Mouse (Mus musculus): ENCODE results near the gene Plp2. TPM values are rescaled to one million over a fixed set of nuclear protein-coding genes. Genes with fewer than 3 reads are reported as not detected.

Plp2 gene
- polyA plus RNA-seq (2012; rRNA removed): 32.6 and 38.3 TPM in 2 replicates

GRCm38 (mm10) chrX:7670921-7671623, at the start of gene Plp2:
Gene Plp2, minus strand, starts transcription at chrX:7671390.

GRCm38 (mm10) chrX:7714135-7714899, 43.1 kb upstream of the Plp2 start, which contains the start of gene Wdr45:
Gene Wdr45, plus strand, starts transcription at chrX:7714333.

GRCm38 (mm10) chrX:7696954-7697381, 25.8 kb upstream of the Plp2 start, which contains the start of gene Gpkow:
Gene Gpkow, plus strand, starts transcription at chrX:7697131.

GRCm38 (mm10) chrX:7680864-7681263, 9.7 kb upstream of the Plp2 start, which contains the start of gene Magix:
Gene Magix, minus strand, starts transcription at chrX:7681251.

GRCm38 (mm10) chrX:7657221-7657639, 14.0 kb downstream of the Plp2 start, which contains the start of gene Prickle3:
Gene Prickle3, plus strand, starts transcription at chrX:7657260.

GRCm38 (mm10) chrX:7638401-7639091, 32.6 kb downstream of the Plp2 start, which contains the start of gene Syp:
Gene Syp, plus strand, starts transcription at chrX:7638471.

Other genes with a start within 250 kb of the Plp2 start
- 0.03 and 0.13 TPM in 2 replicates for gene Foxp3, start 97.7 kb downstream of the Plp2 start, polyA plus RNA-seq (2012; rRNA removed)
- 10.0 and 10.6 TPM in 2 replicates for gene Ppp1r3f, start 97.1 kb downstream of the Plp2 start, polyA plus RNA-seq (2012; rRNA removed)
- gene Ccdc22, start 65.9 kb downstream of the Plp2 start, polyA plus RNA-seq (2012; rRNA removed): 30.5 and 31.7 TPM in 2 replicates
- 0.22 and 0.35 TPM in 2 replicates for gene Cacna1f, start 64.3 kb downstream of the Plp2 start, polyA plus RNA-seq (2012; rRNA removed)
- 300 and 326 TPM in 2 replicates for gene Syp, start 32.9 kb downstream of the Plp2 start, polyA plus RNA-seq (2012; rRNA removed)
- 2.3 and 2.6 TPM in 2 replicates for gene Prickle3, start 14.1 kb downstream of the Plp2 start, polyA plus RNA-seq (2012; rRNA removed)
- 0.31 and 0.51 TPM in 2 replicates for gene Magix, start 9.9 kb upstream of the Plp2 start, polyA plus RNA-seq (2012; rRNA removed)
- 30.8 and 32.1 TPM in 2 replicates for gene Gpkow, start 25.7 kb upstream of the Plp2 start, polyA plus RNA-seq (2012; rRNA removed)
- gene Wdr45, start 42.9 kb upstream of the Plp2 start, polyA plus RNA-seq (2012; rRNA removed): 43.1 and 49.2 TPM in 2 replicates
- gene Gm45208, start 50.9 kb upstream of the Plp2 start, polyA plus RNA-seq (2012; rRNA removed): 0.35 and 0.49 TPM in 2 replicates
- 110 and 112 TPM in 2 replicates for gene Praf2, start 57.0 kb upstream of the Plp2 start, polyA plus RNA-seq (2012; rRNA removed)
- gene Ccdc120, start 79.5 kb upstream of the Plp2 start, polyA plus RNA-seq (2012; rRNA removed): 75.3 and 82.4 TPM in 2 replicates
- 10.8 and 12.2 TPM in 2 replicates for gene Tfe3, start 91.2 kb upstream of the Plp2 start, polyA plus RNA-seq (2012; rRNA removed)
- gene Gripap1, start 118.4 kb upstream of the Plp2 start, polyA plus RNA-seq (2012; rRNA removed): 82.2 and 88.5 TPM in 2 replicates
- gene Kcnd1, start 150.9 kb upstream of the Plp2 start, polyA plus RNA-seq (2012; rRNA removed): 5.8 and 6.5 TPM in 2 replicates
- gene Otud5, start 170.0 kb upstream of the Plp2 start, polyA plus RNA-seq (2012; rRNA removed): 37.3 and 40.7 TPM in 2 replicates
- gene Pim2, start 206.9 kb upstream of the Plp2 start, polyA plus RNA-seq (2012; rRNA removed): 23.3 and 24.1 TPM in 2 replicates
- gene Slc35a2, start 212.6 kb upstream of the Plp2 start, polyA plus RNA-seq (2012; rRNA removed): 49.2 and 53.2 TPM in 2 replicates
- gene Pqbp1, start 227.9 kb upstream of the Plp2 start, polyA plus RNA-seq (2012; rRNA removed): 198 and 220 TPM in 2 replicates
- 41.4 and 42.9 TPM in 2 replicates for gene Timm17b, start 228.0 kb upstream of the Plp2 start, polyA plus RNA-seq (2012; rRNA removed)
- not detected in 2 replicates for gene Gm10491, start 236.4 kb upstream of the Plp2 start, polyA plus RNA-seq (2012; rRNA removed)
- not detected in 2 replicates for gene Gm10490, start 238.2 kb upstream of the Plp2 start, polyA plus RNA-seq (2012; rRNA removed)
- gene Pcsk1n, start 248.4 kb upstream of the Plp2 start, polyA plus RNA-seq (2012; rRNA removed): 122 and 133 TPM in 2 replicates

Measured in central nervous system, embryonic 18 days (tissue).